Mouse (Mus musculus) limb, embryonic 10.5 days (tissue): ENCODE measurements at regions not wholly inside any gene's neighbourhood (a gene's known extent, or its start where the extent isn't known, plus 50 kb on each side); places are given as distances from the start of the nearest gene placed in this dataset.
"Not testable (repeated sequence)": the region's sequence is repeated elsewhere in the genome, so short reads cannot be mapped to it uniquely, and the experiment has no call there.

ENCODE experiments used
- DNase-seq: peaks from one replicate; pipeline ENCODE4 v3.0.0-alpha.2; 2017; ENCODE audit warnings: low spot score
- H3K27ac ChIP-seq: fragments of 300-500 bp; sonication (generic); 2 replicates; pipeline ENCODE4 v1.5.1; 2016; ENCODE audit warnings: mild to moderate bottlenecking
- H3K27me3 ChIP-seq: fragments of 300-500 bp; sonication (generic); 2 replicates; pipeline ENCODE4 v1.6.1; 2016; ENCODE audit warnings: low read depth, mild to moderate bottlenecking; ENCODE audit not compliant: poor library complexity, severe bottlenecking
- H3K36me3 ChIP-seq: fragments of 300-500 bp; sonication (generic); 2 replicates; pipeline ENCODE4 v1.6.1; 2016; ENCODE audit warnings: mild to moderate bottlenecking, moderate library complexity
- H3K4me1 ChIP-seq: fragments of 300-500 bp; sonication (generic); 2 replicates; pipeline ENCODE4 v1.6.1; 2016
- H3K4me3 ChIP-seq: fragments of 300-500 bp; sonication (generic); 2 replicates; pipeline ENCODE4 v1.5.1; 2016; ENCODE audit warnings: mild to moderate bottlenecking, moderate library complexity
- H3K9me3 ChIP-seq: fragments of 300-500 bp; sonication (generic); replicated peaks from 2 replicates; pipeline ENCODE4 v1.6.1; 2016; ENCODE audit warnings: mild to moderate bottlenecking
- WGBS: fragments of 180-500 bp; shearing (Covaris S2); methylation state at CpG from one replicate; pipeline ENCODE4 v1.1.7; 2016; 5-methylcytosine and 5-hydroxymethylcytosine counted together

GRCm38 (mm10) chr11:12589757-12590373 lies 125.1 kb upstream of the Cobl start:
- 83% methylated on average over 7 of the region's 7 CpGs for WGBS
- no peaks in the 10 kb centered on the region for H3K27me3 ChIP-seq
- no peak for DNase-seq

DNA sequence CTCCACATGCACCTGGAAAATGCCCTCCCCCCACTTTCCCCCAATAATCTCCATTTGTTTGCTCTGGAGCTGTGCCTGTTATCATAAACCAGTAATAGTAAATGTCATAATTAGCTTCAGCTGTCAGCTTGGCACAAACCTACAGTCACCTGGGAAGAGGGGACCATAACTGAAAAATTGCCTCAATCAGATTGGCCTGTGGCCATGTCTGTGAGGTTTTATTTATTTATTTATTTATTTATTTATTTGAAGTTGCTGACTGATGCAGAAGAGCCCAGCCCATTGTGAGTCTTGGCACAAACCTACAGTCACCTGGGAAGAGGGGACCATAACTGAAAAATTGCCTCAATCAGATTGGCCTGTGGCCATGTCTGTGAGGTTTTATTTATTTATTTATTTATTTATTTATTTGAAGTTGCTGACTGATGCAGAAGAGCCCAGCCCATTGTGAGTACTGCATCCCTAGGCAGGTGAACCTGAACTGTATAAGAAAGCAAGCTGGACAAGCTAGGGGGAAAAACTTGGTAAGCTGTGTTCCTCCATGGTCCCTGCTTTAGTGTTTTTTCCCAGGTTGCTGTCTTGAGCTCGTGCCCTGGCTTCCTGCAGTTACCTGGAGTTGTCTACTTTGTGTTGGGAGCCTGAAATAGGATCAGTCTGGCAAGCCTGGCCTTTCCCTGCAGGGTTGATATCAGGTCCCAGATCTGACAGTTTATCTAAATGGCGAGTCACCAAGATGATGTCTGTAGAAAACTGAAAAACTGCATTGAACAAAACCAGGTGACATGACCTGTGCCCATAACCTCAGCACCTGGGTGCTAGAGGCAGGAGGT lies 120.3 kb upstream of the Cobl start:
- not testable (repeated sequence) for H3K36me3 ChIP-seq, H3K27me3 ChIP-seq, DNase-seq, H3K4me1 ChIP-seq, H3K27ac ChIP-seq, H3K9me3 ChIP-seq, H3K4me3 ChIP-seq
- 79% methylated on average over 2 of the region's 2 CpGs for WGBS

More at GRCm38 (mm10) chr11:12589757-12590373, 125.1 kb upstream of the Cobl start:
- Histone ChIP-seq H3K9me3 (no peaks in the 10 kb centered on the region), H3K36me3 (no peaks in the 10 kb centered on the region), H3K4me3 (no peak overlapping the region), H3K27ac (no peak overlapping the region), H3K4me1 (no peaks in the 10 kb centered on the region)

DNA sequence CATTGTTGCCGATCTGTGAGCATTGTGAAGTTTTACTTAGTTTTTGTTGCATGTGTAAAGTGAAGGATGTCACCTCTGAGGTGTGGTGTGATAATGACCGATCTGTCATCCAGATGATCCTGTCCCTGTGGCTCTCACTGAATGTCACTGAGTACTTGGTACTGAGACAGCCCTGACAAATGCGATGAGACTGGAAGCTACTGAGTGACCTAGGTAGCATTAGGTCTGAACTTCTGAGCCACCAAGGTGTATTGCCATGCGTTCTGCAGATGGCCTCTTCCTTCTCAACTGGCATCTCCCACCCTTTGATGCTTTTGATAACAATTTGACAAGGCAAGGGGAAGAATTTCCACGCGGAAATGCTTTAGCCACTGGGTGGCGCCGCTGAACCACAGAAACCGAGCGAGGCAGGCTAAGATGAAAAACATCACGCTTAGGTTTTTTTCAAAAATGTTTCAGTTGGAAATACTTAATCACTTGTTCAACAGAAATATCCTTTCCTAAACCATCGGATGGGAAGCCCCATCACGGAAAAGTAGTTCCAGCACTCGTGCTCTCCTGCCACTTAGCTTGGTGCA lies 114.3 kb upstream of the Cobl start:
- Histone ChIP-seq H3K9me3 (no peaks in the 10 kb centered on the region), H3K27ac (no peak overlapping the region), H3K27me3 (no peaks in the 10 kb centered on the region), H3K4me1 (no peaks in the 10 kb centered on the region), H3K36me3 (no peaks in the 10 kb centered on the region), H3K4me3 (no peak overlapping the region)
- DNase-seq, result peak; percentile 59
- 48% methylated on average over 14 of the region's 14 CpGs for WGBS

- Histone ChIP-seq H3K27me3 (no peaks in the 10 kb centered on the region), H3K9me3 (no peaks in the 10 kb centered on the region), H3K4me1 (no peaks in the 10 kb centered on the region), H3K27ac (no peak overlapping the region), H3K36me3 (no peaks in the 10 kb centered on the region), H3K4me3 (no peak overlapping the region)
- no peak for DNase-seq
- 77% methylated on average over 5 of the region's 5 CpGs for WGBS
Measured at GRCm38 (mm10) chr11:12559663-12560062, 94.9 kb upstream of the Cobl start.

- H3K9me3 ChIP-seq, result no peaks in the 10 kb centered on the region
- no peaks in the 10 kb centered on the region for H3K27me3 ChIP-seq
- H3K36me3 ChIP-seq, result no peaks in the 10 kb centered on the region
- no peak overlapping the region for H3K4me3 ChIP-seq
- no peaks in the 10 kb centered on the region for H3K4me1 ChIP-seq
- WGBS, result 59% methylated on average over 1 of the region's 1 CpGs
- no peak for DNase-seq
- no peak overlapping the region for H3K27ac ChIP-seq
Measured at GRCm38 (mm10) chr11:12558995-12559633, 94.4 kb upstream of the Cobl start.

DNA sequence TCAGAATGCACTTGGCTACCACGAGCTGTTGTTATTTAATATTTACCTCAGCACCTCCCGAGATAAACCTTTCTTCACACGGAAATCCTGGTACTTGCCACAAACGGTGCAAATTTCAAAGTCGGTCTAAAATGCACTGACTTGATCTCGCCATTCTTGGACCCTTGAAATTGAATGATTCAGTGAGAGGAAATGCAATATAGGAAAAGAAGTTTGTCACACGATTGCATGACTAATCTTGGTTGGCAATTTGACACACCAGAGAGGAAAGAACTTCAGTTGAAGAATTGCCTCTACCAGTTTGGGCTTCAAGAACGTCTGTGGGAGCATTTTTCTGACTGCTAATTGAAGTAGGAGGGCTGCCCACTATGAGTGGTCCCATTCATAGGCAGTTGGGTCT lies 93.4 kb upstream of the Cobl start:
- H3K4me3 ChIP-seq, result no peak overlapping the region
- H3K4me1 ChIP-seq, result no peaks in the 10 kb centered on the region
- WGBS, result 84% methylated on average over 8 of the region's 8 CpGs
- no peaks in the 10 kb centered on the region for H3K9me3 ChIP-seq
- no peak overlapping the region for H3K27ac ChIP-seq
- DNase-seq, result no peak
- H3K36me3 ChIP-seq, result no peaks in the 10 kb centered on the region
- H3K27me3 ChIP-seq, result no peaks in the 10 kb centered on the region

- 81% methylated on average over 1 of the region's 1 CpGs for WGBS
- no peak overlapping the region for H3K4me3 ChIP-seq
- no peak overlapping the region for H3K27ac ChIP-seq
- H3K36me3 ChIP-seq, result no peaks in the 10 kb centered on the region
- H3K9me3 ChIP-seq, result no peaks in the 10 kb centered on the region
- DNase-seq, result no peak
- H3K27me3 ChIP-seq, result no peaks in the 10 kb centered on the region
- H3K4me1 ChIP-seq, result no peaks in the 10 kb centered on the region
Measured at GRCm38 (mm10) chr11:12545771-12546170, 81.0 kb upstream of the Cobl start.

DNA sequence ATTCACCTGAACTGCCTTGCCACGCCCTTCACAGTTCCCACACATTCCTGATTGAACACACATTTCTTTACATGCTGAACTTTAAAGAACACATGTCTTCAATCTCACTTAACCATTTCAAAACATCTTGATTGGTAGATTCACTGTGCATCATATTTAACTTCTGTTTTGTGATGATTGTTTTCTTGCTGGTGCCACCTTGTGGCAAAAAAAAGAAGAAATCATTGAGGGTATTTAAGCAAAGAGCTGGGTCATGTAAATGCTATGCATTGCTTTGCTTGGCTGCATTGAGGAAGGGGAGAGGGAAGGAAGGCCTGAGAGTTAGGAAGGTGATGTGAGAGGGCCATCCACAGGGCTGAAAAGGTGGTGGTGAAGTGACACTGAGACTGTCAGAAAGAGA lies 78.3 kb upstream of the Cobl start:
- no peak overlapping the region for H3K27ac ChIP-seq
- H3K9me3 ChIP-seq, result no peaks in the 10 kb centered on the region
- H3K36me3 ChIP-seq, result no peaks in the 10 kb centered on the region
- no peak overlapping the region for H3K4me3 ChIP-seq
- 73% methylated on average over 1 of the region's 1 CpGs for WGBS
- no peaks in the 10 kb centered on the region for H3K4me1 ChIP-seq
- no peak for DNase-seq
- H3K27me3 ChIP-seq, result no peaks in the 10 kb centered on the region

DNA sequence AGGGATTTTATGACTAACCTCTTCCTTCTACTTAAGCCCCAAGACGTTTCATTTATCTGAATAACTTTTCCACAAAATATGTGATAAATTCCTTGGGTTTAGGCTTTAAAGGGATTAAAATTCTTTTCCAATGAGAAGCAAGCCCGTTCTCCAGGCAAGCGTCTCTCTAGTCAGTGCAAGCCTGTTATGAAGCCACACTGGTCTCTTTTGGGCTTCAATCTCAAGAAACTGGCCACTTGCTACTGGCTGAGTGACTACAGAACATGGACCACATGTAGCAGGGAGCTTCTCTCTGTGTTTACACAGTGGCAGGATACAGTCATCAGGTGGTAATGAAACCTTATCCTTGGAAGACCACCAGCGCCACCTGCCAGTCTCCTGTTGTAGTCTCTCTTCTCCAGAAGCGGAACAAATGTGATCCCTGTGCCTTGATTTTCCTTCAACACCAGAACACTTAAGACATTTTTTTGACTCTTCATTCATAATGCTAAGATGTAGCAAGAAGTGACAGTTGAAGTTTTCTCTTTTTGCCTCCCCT lies 75.6 kb upstream of the Cobl start:
- 53% methylated on average over 5 of the region's 5 CpGs for WGBS
- no peak overlapping the region for H3K4me3 ChIP-seq
- no peaks in the 10 kb centered on the region for H3K9me3 ChIP-seq
- no peaks in the 10 kb centered on the region for H3K4me1 ChIP-seq
- DNase-seq, result no peak
- H3K27ac ChIP-seq, result no peak overlapping the region
- H3K36me3 ChIP-seq, result no peaks in the 10 kb centered on the region
- H3K27me3 ChIP-seq, result no peaks in the 10 kb centered on the region

- peaks cover 6% of the 10 kb centered on the region for H3K4me1 ChIP-seq
- H3K36me3 ChIP-seq, result no peaks in the 10 kb centered on the region
- 44% methylated on average over 2 of the region's 2 CpGs for WGBS
- no peak overlapping the region for H3K27ac ChIP-seq
- H3K9me3 ChIP-seq, result no peaks in the 10 kb centered on the region
- DNase-seq, result no peak
- no peaks in the 10 kb centered on the region for H3K27me3 ChIP-seq
- H3K4me3 ChIP-seq, result no peak overlapping the region
Measured at GRCm38 (mm10) chr11:12535063-12535462, 70.3 kb upstream of the Cobl start.

DNA sequence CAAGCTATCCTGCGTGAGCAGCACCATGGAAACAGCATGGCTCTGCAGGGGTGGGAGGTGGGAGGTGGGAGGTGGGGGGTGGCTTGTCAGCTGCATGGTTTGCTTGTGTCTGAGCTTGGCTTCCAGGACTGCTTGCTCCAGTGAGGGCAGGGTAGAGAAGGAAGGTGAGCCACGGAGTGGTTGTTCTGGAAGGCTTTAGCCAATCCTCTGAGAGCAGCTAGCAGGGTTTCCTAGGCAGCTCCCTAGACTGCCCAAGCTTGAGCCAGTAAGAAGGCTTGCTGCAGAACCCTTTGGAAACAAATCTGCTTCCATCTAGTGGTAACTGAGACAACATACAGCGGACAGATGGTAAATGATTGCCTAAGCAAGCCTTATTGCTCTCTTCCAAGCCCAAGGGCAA lies 67.5 kb upstream of the Cobl start:
- no peak overlapping the region for H3K4me3 ChIP-seq
- 9% methylated on average over 3 of the region's 3 CpGs for WGBS

GRCm38 (mm10) chr11:12522063-12522462 lies 57.3 kb upstream of the Cobl start:
- not testable (repeated sequence) for H3K4me3 ChIP-seq, H3K4me1 ChIP-seq, H3K9me3 ChIP-seq, DNase-seq, H3K36me3 ChIP-seq, H3K27ac ChIP-seq, H3K27me3 ChIP-seq
- WGBS, result 75% methylated on average over 2 of the region's 2 CpGs

More for the DNA sequence above, 67.5 kb upstream of the Cobl start:
- no peak overlapping the region for H3K27ac ChIP-seq
- DNase-seq, result peak; percentile 41
- H3K27me3 ChIP-seq, result no peaks in the 10 kb centered on the region
- no peaks in the 10 kb centered on the region for H3K36me3 ChIP-seq
- H3K9me3 ChIP-seq, result no peaks in the 10 kb centered on the region
- peaks cover 6% of the 10 kb centered on the region for H3K4me1 ChIP-seq

DNA sequence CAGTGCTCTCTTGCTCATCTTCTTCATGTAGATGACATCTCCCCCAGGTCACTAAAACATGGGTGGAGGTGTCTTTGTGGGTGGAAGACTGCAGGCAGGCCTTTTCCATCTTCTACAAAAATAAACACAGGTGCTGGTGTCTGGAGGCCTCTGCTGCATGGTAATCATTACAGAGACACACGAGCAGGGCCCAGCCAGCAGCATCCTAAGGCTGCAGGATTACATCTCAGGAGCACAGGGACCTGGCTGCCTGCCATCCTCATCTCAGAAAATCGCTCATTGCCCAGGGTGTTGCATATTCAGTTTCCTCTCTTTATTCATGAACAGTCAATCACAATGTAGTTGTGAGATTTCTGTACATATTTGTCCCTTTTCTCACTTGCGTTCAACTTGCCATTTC lies 56.5 kb upstream of the Cobl start:
- no peak for DNase-seq
- no peak overlapping the region for H3K27ac ChIP-seq
- no peak overlapping the region for H3K4me3 ChIP-seq
- no peaks in the 10 kb centered on the region for H3K9me3 ChIP-seq
- H3K36me3 ChIP-seq, result no peaks in the 10 kb centered on the region
- no peaks in the 10 kb centered on the region for H3K27me3 ChIP-seq
- H3K4me1 ChIP-seq, result no peaks in the 10 kb centered on the region
- 65% methylated on average over 3 of the region's 3 CpGs for WGBS
